Mouse (Mus musculus): ENCODE measurements around the gene Celf2. TPM values are rescaled to one million over a fixed set of nuclear protein-coding genes. Genes with fewer than 3 reads are reported as not detected.
A peak's percentile ranks its signal among the peaks of the same experiment; 100 is the strongest.

Gene Celf2
- polyA plus RNA-seq, 1 experiment from 2014 or later: 16.5 TPM

DNA sequence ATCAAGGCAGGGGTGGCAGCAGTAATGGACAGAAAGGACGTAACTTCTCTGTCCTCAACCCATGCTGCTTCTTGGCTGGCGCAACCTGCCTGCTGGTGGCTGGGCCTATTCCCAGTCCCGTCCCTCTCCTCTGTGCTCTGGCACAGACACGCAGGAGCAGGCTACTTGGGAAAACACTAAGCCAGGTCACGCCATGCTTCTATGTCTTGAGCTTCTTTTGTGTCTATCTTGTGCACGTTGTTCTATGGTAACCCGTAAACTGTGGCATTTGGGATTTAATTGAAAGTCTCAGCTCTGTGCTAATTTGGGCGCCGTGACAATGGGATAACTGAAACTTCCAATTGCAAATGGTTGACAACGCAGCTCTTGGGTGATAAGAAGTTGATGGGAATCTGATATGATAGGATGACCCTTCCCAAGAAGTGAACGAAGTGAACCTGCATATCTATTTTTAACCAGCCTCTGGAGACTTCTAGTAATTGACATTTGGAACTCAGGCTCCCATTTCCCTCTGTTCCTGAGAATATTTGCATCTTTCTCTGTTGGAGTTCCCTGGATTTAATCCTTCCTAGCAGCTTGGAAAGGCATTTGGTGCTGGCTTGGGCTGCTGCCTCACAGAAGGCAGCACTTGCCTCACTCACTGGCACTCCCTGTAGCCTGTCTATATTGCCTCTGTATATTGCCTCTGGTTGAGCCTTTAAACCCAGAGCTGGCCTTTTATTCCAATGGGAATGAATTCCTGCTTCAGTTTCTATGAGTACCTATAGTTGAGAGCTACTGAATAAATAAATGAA, 335.9 kb downstream of the Celf2 start:
- no peak for ATAC-seq (ENCODE audit: low FRiP score, low TSS enrichment)
- 87% methylated on average over 11 of the region's 11 CpGs for WGBS
- H3K27ac ChIP-seq (ENCODE audit: low read length): no peak overlapping the region

DNA sequence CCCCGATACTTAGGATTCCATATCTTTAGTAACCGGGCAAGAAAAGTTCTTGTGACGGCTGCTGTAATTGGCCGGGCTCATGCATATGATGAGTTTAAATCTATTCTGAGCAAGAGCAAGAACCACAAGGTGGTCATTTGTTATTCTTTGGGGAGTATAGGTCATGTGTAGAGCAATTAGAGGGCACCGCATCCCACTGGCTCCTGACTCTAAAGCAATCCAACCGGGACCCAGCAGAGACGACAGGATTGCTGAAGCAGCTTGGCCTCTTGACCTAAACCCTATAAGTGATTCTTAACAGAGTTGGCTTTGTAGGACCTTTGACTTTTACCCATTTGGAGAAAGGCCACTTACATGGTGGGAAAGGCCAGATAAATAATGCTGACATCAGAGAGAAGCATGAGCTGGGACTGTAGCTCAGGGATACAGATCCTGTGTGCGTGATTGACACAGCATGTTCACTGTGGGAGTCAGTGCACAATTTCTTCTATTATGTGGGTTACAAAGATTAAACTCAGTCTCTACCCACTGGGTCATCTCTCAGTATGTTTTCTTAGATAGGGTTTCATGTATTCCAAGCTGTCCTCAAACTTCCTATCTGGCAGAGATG, 338.2 kb downstream of the Celf2 start:
- H3K36me3 ChIP-seq (ENCODE audit: insufficient read depth, low read length): no peaks in the 10 kb centered on the region
- peak; percentile 65; the same call in 1 of the 2 replicates for ATAC-seq (ENCODE audit: low FRiP score, low TSS enrichment)
- H3K27me3 ChIP-seq (ENCODE audit: insufficient read depth, low read length): no peaks in the 10 kb centered on the region
- no peak overlapping the region for H3K9ac ChIP-seq (replicated peaks; ENCODE audit: low read length)
- H3K4me3 ChIP-seq (ENCODE audit: low read length): no peak overlapping the region
- H3K27ac ChIP-seq (ENCODE audit: low read length): no peak overlapping the region
- H3K4me2 ChIP-seq (replicated peaks; ENCODE audit: low read depth, low read length): no peak overlapping the region
- no peaks in the 10 kb centered on the region for H3K4me1 ChIP-seq (ENCODE audit: insufficient read depth, low read length)
- WGBS: 31% methylated on average over 8 of the region's 8 CpGs
- no peaks in the 10 kb centered on the region for H3K9me3 ChIP-seq (ENCODE audit: low read length)

More for the DNA sequence above, 335.9 kb downstream of the Celf2 start:
- no peaks in the 10 kb centered on the region for H3K9me3 ChIP-seq (ENCODE audit: low read length)
- no peak overlapping the region for H3K4me3 ChIP-seq (ENCODE audit: low read length)
- H3K27me3 ChIP-seq (ENCODE audit: insufficient read depth, low read length): no peaks in the 10 kb centered on the region
- H3K9ac ChIP-seq (replicated peaks; ENCODE audit: low read length): no peak overlapping the region
- no peaks in the 10 kb centered on the region for H3K4me1 ChIP-seq (ENCODE audit: insufficient read depth, low read length)
- no peak overlapping the region for H3K4me2 ChIP-seq (replicated peaks; ENCODE audit: low read depth, low read length)
- H3K36me3 ChIP-seq (ENCODE audit: insufficient read depth, low read length): no peaks in the 10 kb centered on the region

DNA sequence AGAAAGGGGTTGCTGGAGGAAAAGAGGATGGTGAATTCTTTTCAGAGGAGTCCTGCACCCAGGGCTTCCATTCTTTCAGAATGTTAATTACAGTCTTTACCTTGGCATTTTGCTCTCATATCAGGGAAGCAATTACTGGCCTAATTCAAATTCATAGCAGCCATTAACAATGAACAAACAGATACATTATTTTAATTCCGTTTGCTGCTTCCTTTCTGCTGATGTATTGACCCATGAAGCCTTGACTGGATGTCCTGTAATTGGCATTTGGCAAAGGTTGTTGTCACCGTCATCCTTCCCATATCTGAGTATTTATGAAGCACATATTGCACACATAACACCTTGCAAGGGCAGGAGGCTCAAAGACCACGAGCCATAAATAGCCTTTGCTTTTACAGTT, 343.6 kb downstream of the Celf2 start:
- H3K27me3 ChIP-seq (ENCODE audit: insufficient read depth, low read length): no peaks in the 10 kb centered on the region
- 67% methylated on average over 3 of the region's 3 CpGs for WGBS
- ATAC-seq (ENCODE audit: low FRiP score, low TSS enrichment): no peak
- no peak overlapping the region for H3K4me2 ChIP-seq (replicated peaks; ENCODE audit: low read depth, low read length)
- H3K4me3 ChIP-seq (ENCODE audit: low read length): no peak overlapping the region
- H3K4me1 ChIP-seq (ENCODE audit: insufficient read depth, low read length): no peaks in the 10 kb centered on the region
- H3K27ac ChIP-seq (ENCODE audit: low read length): no peak overlapping the region
- H3K9ac ChIP-seq (replicated peaks; ENCODE audit: low read length): no peak overlapping the region
- no peaks in the 10 kb centered on the region for H3K9me3 ChIP-seq (ENCODE audit: low read length)
- no peaks in the 10 kb centered on the region for H3K36me3 ChIP-seq (ENCODE audit: insufficient read depth, low read length)

DNA sequence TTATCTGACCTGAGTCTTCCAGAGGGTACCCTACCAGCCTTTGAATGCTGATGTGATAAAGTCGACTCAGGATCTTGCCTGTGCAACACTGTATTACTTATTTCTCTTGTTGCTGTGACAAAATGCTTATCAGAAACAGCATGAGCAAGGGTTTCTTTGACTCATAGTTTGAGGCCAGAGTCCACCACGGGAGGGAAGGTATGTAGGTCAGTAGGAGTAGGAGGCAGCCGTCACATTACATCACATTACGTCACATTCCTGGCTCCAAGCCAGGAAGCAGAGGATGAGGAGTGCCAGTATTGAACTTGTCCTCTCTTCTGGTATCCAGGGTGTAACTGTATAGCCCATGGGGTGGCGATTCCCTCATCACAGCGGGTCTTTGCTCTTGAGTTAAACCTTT, 349.3 kb downstream of the Celf2 start:
- Histone ChIP-seq H3K4me3 (ENCODE audit: low read length) (no peak overlapping the region), H3K36me3 (ENCODE audit: insufficient read depth, low read length) (no peaks in the 10 kb centered on the region), H3K9ac (replicated peaks; ENCODE audit: low read length) (no peak overlapping the region), H3K4me2 (replicated peaks; ENCODE audit: low read depth, low read length) (no peak overlapping the region), H3K27ac (ENCODE audit: low read length) (no peak overlapping the region), H3K4me1 (ENCODE audit: insufficient read depth, low read length) (no peaks in the 10 kb centered on the region), H3K9me3 (ENCODE audit: low read length) (no peaks in the 10 kb centered on the region), H3K27me3 (ENCODE audit: insufficient read depth, low read length) (no peaks in the 10 kb centered on the region)
- ATAC-seq (ENCODE audit: low FRiP score, low TSS enrichment): no peak
- WGBS: 56% methylated on average over 6 of the region's 6 CpGs

DNA sequence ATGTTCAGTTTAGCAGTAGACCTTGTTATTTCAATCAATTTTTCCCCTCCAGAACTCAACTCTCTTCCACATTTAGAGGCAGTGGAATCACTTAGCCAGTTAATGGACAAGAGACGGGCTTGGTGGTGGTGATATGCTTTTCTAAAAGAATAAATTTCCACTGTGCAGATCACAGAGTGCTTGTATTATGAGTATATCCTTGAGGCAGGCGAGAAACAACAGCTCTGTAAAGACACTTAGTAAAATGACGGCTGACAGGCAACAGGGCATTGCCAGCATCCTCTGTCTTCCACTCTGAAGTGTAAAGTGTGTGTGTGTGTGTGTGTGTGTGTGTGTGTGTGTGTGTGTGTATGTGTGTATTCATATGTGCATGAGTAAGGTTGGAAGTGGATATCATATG, 362.1 kb downstream of the Celf2 start:
- Histone ChIP-seq H3K36me3 (ENCODE audit: insufficient read depth, low read length) (no peaks in the 10 kb centered on the region), H3K27me3 (ENCODE audit: insufficient read depth, low read length) (no peaks in the 10 kb centered on the region), H3K4me2 (replicated peaks; ENCODE audit: low read depth, low read length) (no peak overlapping the region), H3K4me3 (ENCODE audit: low read length) (no peak overlapping the region), H3K9ac (replicated peaks; ENCODE audit: low read length) (no peak overlapping the region), H3K27ac (ENCODE audit: low read length) (no peak overlapping the region), H3K4me1 (ENCODE audit: insufficient read depth, low read length) (no peaks in the 10 kb centered on the region), H3K9me3 (ENCODE audit: low read length) (peaks cover 3% of the 10 kb centered on the region; the same call in 1 of the 2 replicates)
- ATAC-seq (ENCODE audit: low FRiP score, low TSS enrichment): no peak
- 84% methylated on average over 3 of the region's 3 CpGs for WGBS

DNA sequence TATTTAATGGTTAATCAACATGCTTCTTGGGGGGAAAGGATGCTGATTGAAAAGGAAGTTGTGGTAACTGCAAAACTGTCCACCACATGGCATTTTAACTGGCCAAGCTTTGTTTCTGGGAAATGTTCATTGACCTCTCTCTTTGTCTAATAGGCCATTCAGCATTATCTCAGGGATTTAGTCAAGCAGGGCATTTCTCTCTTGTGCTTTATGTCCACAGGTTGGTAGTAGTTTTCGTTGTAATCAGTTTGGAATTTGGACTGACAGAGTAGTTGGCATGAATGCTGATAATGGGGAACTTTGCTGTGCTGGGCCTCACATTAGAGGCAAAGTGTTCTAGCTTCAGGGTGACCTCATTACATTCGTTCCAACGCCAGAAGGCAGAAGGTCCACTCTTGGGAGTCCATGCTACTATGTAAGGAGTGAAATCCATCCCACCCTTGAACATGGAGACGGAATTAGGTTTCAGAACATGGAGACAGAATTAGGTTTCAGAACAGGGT, 363.8 kb downstream of the Celf2 start:
- ATAC-seq (ENCODE audit: low FRiP score, low TSS enrichment): no peak
- no peaks in the 10 kb centered on the region for H3K27me3 ChIP-seq (ENCODE audit: insufficient read depth, low read length)
- no peak overlapping the region for H3K27ac ChIP-seq (ENCODE audit: low read length)
- H3K36me3 ChIP-seq (ENCODE audit: insufficient read depth, low read length): no peaks in the 10 kb centered on the region
- no peak overlapping the region for H3K4me2 ChIP-seq (replicated peaks; ENCODE audit: low read depth, low read length)
- H3K9ac ChIP-seq (replicated peaks; ENCODE audit: low read length): no peak overlapping the region
- no peaks in the 10 kb centered on the region for H3K9me3 ChIP-seq (ENCODE audit: low read length)
- H3K4me1 ChIP-seq (ENCODE audit: insufficient read depth, low read length): no peaks in the 10 kb centered on the region
- no peak overlapping the region for H3K4me3 ChIP-seq (ENCODE audit: low read length)
- 89% methylated on average over 4 of the region's 4 CpGs for WGBS

DNA sequence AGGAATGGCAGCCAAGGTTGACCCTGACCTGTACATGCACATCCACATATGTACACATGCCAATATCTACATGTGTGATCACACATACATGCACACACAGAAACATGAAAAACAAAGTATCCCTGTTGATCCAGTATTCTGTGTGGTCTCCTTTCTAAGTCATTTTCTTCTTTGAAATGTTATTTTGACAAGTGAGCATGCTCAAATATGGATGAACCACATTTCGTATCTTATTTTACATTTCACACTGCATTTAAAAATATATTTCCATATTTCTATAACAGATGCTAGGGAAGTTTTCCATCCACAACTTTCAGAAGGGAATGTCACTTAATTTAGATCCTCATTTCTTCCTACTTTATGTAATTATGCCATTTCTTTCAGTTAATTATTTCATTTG, 364.5 kb downstream of the Celf2 start:
- Histone ChIP-seq H3K27me3 (ENCODE audit: insufficient read depth, low read length) (no peaks in the 10 kb centered on the region), H3K36me3 (ENCODE audit: insufficient read depth, low read length) (no peaks in the 10 kb centered on the region), H3K4me2 (replicated peaks; ENCODE audit: low read depth, low read length) (no peak overlapping the region), H3K4me1 (ENCODE audit: insufficient read depth, low read length) (no peaks in the 10 kb centered on the region), H3K4me3 (ENCODE audit: low read length) (no peak overlapping the region), H3K9ac (replicated peaks; ENCODE audit: low read length) (no peak overlapping the region), H3K9me3 (ENCODE audit: low read length) (no peaks in the 10 kb centered on the region), H3K27ac (ENCODE audit: low read length) (no peak overlapping the region)
- 90% methylated on average over 1 of the region's 1 CpGs for WGBS
- ATAC-seq (ENCODE audit: low FRiP score, low TSS enrichment): no peak

DNA sequence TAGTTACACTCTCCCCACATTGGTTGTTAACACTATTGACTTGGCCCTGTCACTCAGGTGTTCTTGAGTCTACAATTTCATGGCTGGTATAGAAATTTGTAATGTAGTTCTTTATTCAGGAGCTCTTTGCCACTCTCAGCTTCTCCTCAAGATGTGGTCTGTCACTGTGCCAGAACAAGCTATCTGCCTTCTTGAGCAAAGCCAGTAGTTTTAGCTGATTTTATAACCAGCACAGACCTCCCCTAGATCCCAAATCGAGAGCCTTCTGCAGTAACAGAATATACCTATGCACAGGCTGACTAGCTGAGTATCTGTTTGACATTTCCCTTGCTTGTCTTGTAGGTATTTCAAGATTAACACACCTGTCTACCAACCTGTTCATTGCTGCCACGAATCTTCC, 386.0 kb downstream of the Celf2 start:
- WGBS: 84% methylated on average over 2 of the region's 2 CpGs

DNA sequence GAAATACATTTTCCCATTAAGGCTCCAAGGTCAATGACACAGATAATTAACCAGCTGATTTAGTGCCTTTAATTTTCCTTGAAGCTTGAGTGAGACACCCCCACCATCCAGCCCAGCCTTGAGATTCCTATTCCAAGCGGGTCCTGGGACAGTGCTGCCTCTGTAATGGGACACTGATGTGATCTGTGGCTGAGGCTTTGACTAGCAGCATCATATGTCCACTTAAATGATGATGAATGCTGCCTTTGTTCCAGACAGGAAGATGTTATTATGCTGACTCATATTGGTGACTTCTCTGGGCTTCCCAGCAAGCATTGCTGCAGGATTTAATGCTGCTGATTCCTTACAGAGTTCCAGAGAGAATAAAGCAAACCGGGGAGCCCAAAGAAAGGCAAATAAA, 393.6 kb downstream of the Celf2 start:
- no peaks in the 10 kb centered on the region for H3K9me3 ChIP-seq (ENCODE audit: low read length)
- no peak overlapping the region for H3K9ac ChIP-seq (replicated peaks; ENCODE audit: low read length)
- no peaks in the 10 kb centered on the region for H3K27me3 ChIP-seq (ENCODE audit: insufficient read depth, low read length)
- H3K36me3 ChIP-seq (ENCODE audit: insufficient read depth, low read length): no peaks in the 10 kb centered on the region
- no peak overlapping the region for H3K4me3 ChIP-seq (ENCODE audit: low read length)
- ATAC-seq (ENCODE audit: low FRiP score, low TSS enrichment): peak; percentile 89
- WGBS: 15% methylated on average over 2 of the region's 2 CpGs
- no peak overlapping the region for H3K27ac ChIP-seq (ENCODE audit: low read length)
- H3K4me2 ChIP-seq (replicated peaks; ENCODE audit: low read depth, low read length): no peak overlapping the region
- H3K4me1 ChIP-seq (ENCODE audit: insufficient read depth, low read length): peaks cover 11% of the 10 kb centered on the region; the same call in 1 of the 2 replicates

More for the DNA sequence above, 386.0 kb downstream of the Celf2 start:
- no peaks in the 10 kb centered on the region for H3K27me3 ChIP-seq (ENCODE audit: insufficient read depth, low read length)
- H3K9ac ChIP-seq (replicated peaks; ENCODE audit: low read length): no peak overlapping the region
- no peak overlapping the region for H3K4me2 ChIP-seq (replicated peaks; ENCODE audit: low read depth, low read length)
- ATAC-seq (ENCODE audit: low FRiP score, low TSS enrichment): no peak
- H3K4me3 ChIP-seq (ENCODE audit: low read length): no peak overlapping the region
- H3K9me3 ChIP-seq (ENCODE audit: low read length): no peaks in the 10 kb centered on the region
- H3K36me3 ChIP-seq (ENCODE audit: insufficient read depth, low read length): no peaks in the 10 kb centered on the region
- H3K27ac ChIP-seq (ENCODE audit: low read length): no peak overlapping the region
- H3K4me1 ChIP-seq (ENCODE audit: insufficient read depth, low read length): peaks cover 9% of the 10 kb centered on the region; the same call in 1 of the 2 replicates

DNA sequence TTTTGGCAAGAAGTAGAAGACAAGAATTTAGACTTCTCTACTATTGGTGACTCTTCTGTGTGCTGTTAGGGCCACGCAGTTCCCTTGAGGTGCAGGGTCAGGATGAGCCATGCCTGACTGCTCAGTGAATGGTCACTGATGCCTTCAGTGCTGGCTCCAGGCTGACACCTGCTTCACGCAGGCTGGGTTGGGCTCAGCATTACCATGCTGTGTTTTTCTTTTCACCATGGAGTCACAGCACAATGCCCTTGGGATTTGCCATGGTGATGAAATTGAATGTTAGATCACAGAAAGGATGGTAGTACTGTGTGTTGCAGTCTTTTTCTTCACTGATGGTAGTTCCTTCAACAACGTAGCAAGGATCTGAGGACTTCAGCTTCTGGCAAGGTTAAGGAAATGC, 394.2 kb downstream of the Celf2 start:
- ATAC-seq (ENCODE audit: low FRiP score, low TSS enrichment): peak; percentile 93
- Histone ChIP-seq H3K27me3 (ENCODE audit: insufficient read depth, low read length) (no peaks in the 10 kb centered on the region), H3K9ac (replicated peaks; ENCODE audit: low read length) (no peak overlapping the region), H3K36me3 (ENCODE audit: insufficient read depth, low read length) (no peaks in the 10 kb centered on the region), H3K9me3 (ENCODE audit: low read length) (no peaks in the 10 kb centered on the region), H3K4me1 (ENCODE audit: insufficient read depth, low read length) (peaks cover 11% of the 10 kb centered on the region; the same call in 1 of the 2 replicates), H3K4me2 (replicated peaks; ENCODE audit: low read depth, low read length) (no peak overlapping the region), H3K4me3 (ENCODE audit: low read length) (no peak overlapping the region), H3K27ac (ENCODE audit: low read length) (no peak overlapping the region)
- 37% methylated on average over 3 of the region's 3 CpGs for WGBS

Data from kidney, embryonic 16.5 days (tissue).